Mouse (Mus musculus) cortical plate, adult 2 months (tissue): Measurements from ENCODE around the gene Sspo.

Experiments
- CTCF ChIP-seq: fragments of 200-500 bp; IDR thresholded peaks from 2 replicates; pipeline ENCODE4 v1.5.1; 2011; ENCODE audit warnings: mild to moderate bottlenecking, control low read depth, low read length; ENCODE audit not compliant: insufficient read depth; ENCODE audit errors: extremely low read depth
- POLR2A ChIP-seq: fragments of 200-500 bp; IDR thresholded peaks from 2 replicates; pipeline ENCODE4 v1.6.1; 2011; ENCODE audit warnings: mild to moderate bottlenecking, low read length, control low read depth; ENCODE audit not compliant: insufficient read depth; ENCODE audit errors: extremely low read depth

- no peak for TF ChIP-seq POLR2A
- TF ChIP-seq CTCF: no peak
Observed at GRCm38 (mm10) chr6:48510426-48510825, 62.4 kb downstream of the Sspo start.
